Mouse (Mus musculus) kidney, adult 2 months (tissue): ENCODE data around the gene Nmt2. TPM values are rescaled to one million over a fixed set of nuclear protein-coding genes. Genes with fewer than 3 reads are reported as not detected.
A peak's percentile ranks its signal among the peaks of the same experiment; 100 is the strongest.

Experiments
- DNase-seq: peaks from one replicate; pipeline ENCODE4 v3.0.0; 2021
- H3K27ac ChIP-seq: fragments of 200-500 bp; 2 replicates; pipeline ENCODE4 v1.5.1; 2012; ENCODE audit warnings: low read depth, low read length, control low read depth, inconsistent platforms; ENCODE audit not compliant: insufficient read depth
- H3K27me3 ChIP-seq: fragments of 200-500 bp; replicated peaks from 2 replicates; pipeline ENCODE4 v1.6.1; 2012; ENCODE audit warnings: mild to moderate bottlenecking, moderate library complexity, low read length, inconsistent platforms; ENCODE audit not compliant: control insufficient read depth, insufficient read depth
- H3K36me3 ChIP-seq: fragments of 200-500 bp; 2 replicates; pipeline ENCODE4 v1.6.1; 2012; ENCODE audit warnings: mild to moderate bottlenecking, moderate library complexity, low read length, inconsistent platforms; ENCODE audit not compliant: control insufficient read depth, insufficient read depth
- H3K4me1 ChIP-seq: fragments of 200-500 bp; 2 replicates; pipeline ENCODE4 v1.6.1; 2011; ENCODE audit warnings: low read length; ENCODE audit not compliant: control insufficient read depth, insufficient read depth
- H3K4me3 ChIP-seq: fragments of 200-500 bp; 2 replicates; pipeline ENCODE4 v1.5.1; 2011; ENCODE audit warnings: mild to moderate bottlenecking, low read depth, low read length, control low read depth; ENCODE audit not compliant: insufficient read depth
- CTCF ChIP-seq: fragments of 200-500 bp; conservative IDR thresholded peaks from 2 replicates; pipeline ENCODE4 v1.5.1; 2011; ENCODE audit warnings: low read depth, mild to moderate bottlenecking, control low read depth, low read length, moderate library complexity, mixed read lengths; ENCODE audit not compliant: insufficient read depth, insufficient read length
- POLR2A ChIP-seq: fragments of 200-500 bp; IDR thresholded peaks from one replicate; pipeline ENCODE4 v1.6.1; 2011; ENCODE audit warnings: low read depth, low read length, control low read depth
- WGBS: fragments of 180-500 bp; shearing (Covaris S2); methylation state at CpG from one replicate; pipeline ENCODE4 v1.1.7; 2018; 5-methylcytosine and 5-hydroxymethylcytosine counted together
- polyA plus RNA-seq: library from polyadenylated mRNA; depleted of rRNA; stranded (reverse); fragments of >200 nt; gene quantifications from 2 replicates; pipeline ENCODE4 v1.2.3, GENCODE M21; 2012

Gene Nmt2
- polyA plus RNA-seq, 1 experiment: 5.9 TPM

- no peaks in the 10 kb centered on the region for H3K27me3 ChIP-seq
- no peaks in the 10 kb centered on the region for H3K36me3 ChIP-seq
- TF ChIP-seq CTCF (no peak), POLR2A (no peak)
- DNase-seq: no peak
- H3K4me3 ChIP-seq: no peak overlapping the region
- no peaks in the 10 kb centered on the region for H3K4me1 ChIP-seq
- 56% methylated on average over 2 of the region's 2 CpGs for WGBS
- no peak overlapping the region for H3K27ac ChIP-seq
Measured at GRCm38 (mm10) chr2:3276106-3276505, 7.9 kb upstream of the Nmt2 start.

- Histone ChIP-seq H3K27ac (no peak overlapping the region), H3K27me3 (no peaks in the 10 kb centered on the region), H3K4me1 (no peaks in the 10 kb centered on the region), H3K4me3 (no peak overlapping the region), H3K36me3 (no peaks in the 10 kb centered on the region)
- DNase-seq: no peak
- TF ChIP-seq CTCF (no peak), POLR2A (no peak)
- WGBS: 79% methylated on average over 7 of the region's 7 CpGs
Measured at GRCm38 (mm10) chr2:3277502-3277901, 6.5 kb upstream of the Nmt2 start.

DNA sequence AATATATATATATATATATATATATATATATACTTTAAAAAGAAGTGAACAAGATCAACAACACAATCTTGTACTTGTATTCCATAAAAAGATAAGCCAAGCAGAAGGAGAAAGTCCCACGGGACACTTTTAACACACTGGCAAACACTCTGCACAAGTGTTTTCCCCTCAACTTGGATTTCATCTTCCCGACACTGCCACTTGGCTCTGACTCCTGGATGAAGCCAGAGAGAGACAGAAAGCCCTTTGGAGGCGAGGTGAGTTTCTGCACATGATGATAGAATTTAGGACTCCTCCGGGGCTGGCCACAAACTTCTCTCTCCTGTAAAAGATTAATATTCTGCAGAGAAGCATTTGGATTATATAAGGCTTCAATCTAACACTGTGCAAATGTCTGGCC lies 2.7 kb upstream of the Nmt2 start:
- DNase-seq: no peak
- WGBS: 82% methylated on average over 4 of the region's 4 CpGs
- H3K4me1 ChIP-seq: no peaks in the 10 kb centered on the region
- H3K27me3 ChIP-seq: no peaks in the 10 kb centered on the region
- no peak overlapping the region for H3K4me3 ChIP-seq
- TF ChIP-seq POLR2A: no peak
- no peak for TF ChIP-seq CTCF
- no peaks in the 10 kb centered on the region for H3K36me3 ChIP-seq
- H3K27ac ChIP-seq: no peak overlapping the region

- TF ChIP-seq POLR2A (no peak), CTCF (no peak)
- WGBS: 17% methylated on average over 12 of the region's 12 CpGs
- peak; percentile 1 for DNase-seq
Measured at GRCm38 (mm10) chr2:3282866-3283601, 978 bp upstream of the Nmt2 start.

DNA sequence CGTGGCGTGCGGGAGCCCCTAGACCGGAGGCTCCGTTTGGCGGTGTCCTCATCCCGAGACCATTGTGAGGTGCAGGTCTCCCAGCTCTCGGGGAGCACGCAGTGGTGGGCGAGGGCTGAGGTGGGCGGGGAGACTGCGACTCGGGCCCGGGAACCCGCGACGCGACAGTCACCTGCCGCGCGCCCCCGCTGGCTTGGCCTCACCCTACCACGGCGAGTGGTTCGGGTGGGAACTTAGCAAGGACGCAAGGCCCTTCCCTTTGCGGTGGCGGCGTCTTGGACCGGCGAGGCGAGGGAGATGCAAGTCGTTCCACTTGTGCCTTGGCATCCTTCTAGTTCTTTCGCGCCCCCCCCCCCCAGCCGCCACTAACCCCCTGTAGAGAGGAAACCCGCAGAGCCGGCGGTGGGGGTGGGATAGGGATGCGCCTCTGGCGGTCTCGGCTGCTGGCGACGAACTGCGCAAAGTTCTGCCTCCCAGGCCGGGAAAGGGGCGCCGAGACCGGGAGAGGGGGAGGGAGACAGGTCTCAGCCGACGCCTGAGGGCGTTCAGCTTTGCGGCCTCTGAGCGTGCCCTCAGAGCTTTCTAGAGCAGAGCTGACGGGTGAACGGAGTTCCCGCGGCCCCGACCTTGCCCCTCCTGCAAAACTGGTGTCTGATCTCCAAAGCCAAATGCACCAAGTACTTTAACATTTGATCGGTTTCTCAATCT lies 615 bp downstream of the Nmt2 start:
- Histone ChIP-seq H3K4me3 (peak overlapping the region; percentile 94), H3K27ac (peak overlapping the region; percentile 11; the same call in 1 of the 2 replicates), H3K36me3 (no peaks in the 10 kb centered on the region), H3K27me3 (no peaks in the 10 kb centered on the region), H3K4me1 (no peaks in the 10 kb centered on the region)
- peak; percentile 37 for DNase-seq
- under 1% methylated on average over 59 of the region's 60 CpGs for WGBS
- TF ChIP-seq CTCF (no peak), POLR2A (no peak)

More at GRCm38 (mm10) chr2:3282866-3283601, 978 bp upstream of the Nmt2 start:
- Histone ChIP-seq H3K4me3 (peak overlapping the region; percentile 67), H3K4me1 (no peaks in the 10 kb centered on the region), H3K27me3 (no peaks in the 10 kb centered on the region), H3K36me3 (no peaks in the 10 kb centered on the region), H3K27ac (peak overlapping the region; percentile 32; the same call in 1 of the 2 replicates)

DNA sequence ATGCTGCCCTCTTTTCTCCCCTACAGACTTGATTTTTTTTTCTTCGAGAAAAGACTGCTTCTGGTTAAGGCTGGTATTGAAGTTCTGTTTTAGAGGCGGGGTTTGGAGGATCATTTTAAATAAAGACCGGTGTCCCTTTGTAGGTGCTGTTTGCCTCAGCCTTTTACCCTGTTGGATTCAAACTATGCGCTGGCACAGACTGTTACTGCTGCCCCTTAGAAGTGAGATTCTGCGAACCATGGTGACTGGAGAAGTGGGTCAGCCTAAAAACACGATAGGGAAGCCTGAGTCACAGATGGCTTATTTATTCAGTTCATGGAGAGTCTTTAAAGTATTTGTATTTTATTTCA lies 1.1 kb downstream of the Nmt2 start:
- H3K27ac ChIP-seq: no peak overlapping the region
- H3K4me1 ChIP-seq: no peaks in the 10 kb centered on the region
- peak overlapping the region; percentile 94 for H3K4me3 ChIP-seq
- no peaks in the 10 kb centered on the region for H3K27me3 ChIP-seq
- DNase-seq: no peak
- no peaks in the 10 kb centered on the region for H3K36me3 ChIP-seq
- 4% methylated on average over 6 of the region's 6 CpGs for WGBS
- TF ChIP-seq POLR2A: no peak
- TF ChIP-seq CTCF: no peak

DNA sequence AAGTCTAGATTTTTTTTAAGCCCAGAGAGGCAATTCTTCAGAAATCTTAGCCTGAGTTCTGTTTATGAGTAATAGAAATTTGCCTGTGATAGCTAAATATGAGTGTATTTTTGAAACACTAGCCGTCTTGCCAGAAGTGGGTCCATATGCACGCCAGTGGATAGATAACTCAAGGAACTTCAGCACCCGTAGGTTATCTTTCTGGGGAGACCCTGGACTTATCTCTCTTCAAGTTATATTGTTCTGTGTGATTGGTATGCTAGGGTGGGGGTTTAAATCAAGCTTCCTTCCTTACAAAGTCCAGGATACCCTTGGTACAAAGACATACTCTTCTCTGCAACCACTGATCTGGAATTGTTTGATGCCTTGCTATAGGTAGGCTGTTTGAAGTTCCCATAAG lies 1.7 kb downstream of the Nmt2 start:
- no peak for DNase-seq
- no peak for TF ChIP-seq POLR2A
- no peak for TF ChIP-seq CTCF
- H3K27me3 ChIP-seq: no peaks in the 10 kb centered on the region
- WGBS: 86% methylated on average over 3 of the region's 3 CpGs
- no peak overlapping the region for H3K4me3 ChIP-seq
- H3K4me1 ChIP-seq: no peaks in the 10 kb centered on the region
- no peaks in the 10 kb centered on the region for H3K36me3 ChIP-seq
- no peak overlapping the region for H3K27ac ChIP-seq
